Mouse (Mus musculus): ENCODE results near the gene Vasp. TPM values are rescaled to one million over a fixed set of nuclear protein-coding genes. Genes with fewer than 3 reads are reported as not detected.

Vasp gene
- polyA plus RNA-seq (2012; fragmentation: generic; extraction: Trizol) = 189 TPM

- Histone ChIP-seq H3K36me3 (ENCODE audit: control insufficient read depth, insufficient read depth) (peaks cover 9% of the 10 kb centered on the region), H3K27me3 (ENCODE audit: control insufficient read depth, insufficient read depth, insufficient read length) (no peaks in the 10 kb centered on the region), H3ac (ENCODE audit: control insufficient read depth, insufficient read length) (peak within 1 kb of the TSS; percentile 63), H3K79me2 (ENCODE audit: control insufficient read depth, insufficient read depth) (peaks cover 43% of the 10 kb centered on the region), H3K4me3 (peak within 1 kb of the TSS; percentile 96), H3K4me2 (ENCODE audit: low read depth) (peak within 1 kb of the TSS; percentile 75)
- TF ChIP-seq MYOD1 (IDR thresholded peaks at IDR 0.05; ENCODE audit: control insufficient read depth in 1 of 3, insufficient read length in 2 of 3, low read depth in 2 of 3) (peak in 1 of 3 experiments; percentile 11), POLR2AphosphoS2 (IDR thresholded peaks at IDR 0.05; ENCODE audit: insufficient read length, low read depth) (peak; percentile 93), CEBPB (IDR thresholded peaks at IDR 0.05; ENCODE audit: insufficient read depth, poor library complexity, severe bottlenecking) (no peak), E2F4 (IDR thresholded peaks at IDR 0.05; ENCODE audit: insufficient read depth) (peak; percentile 52), USF1 (IDR thresholded peaks at IDR 0.05; ENCODE audit: low read depth) (no peak), SRF (IDR thresholded peaks at IDR 0.05; ENCODE audit: control insufficient read depth, insufficient read length, low read depth) (no peak), MYOG (IDR thresholded peaks at IDR 0.05; ENCODE audit: control insufficient read depth in 1 of 3, insufficient read depth in 1 of 3, insufficient read length in 2 of 3, low read depth in 2 of 3) (no peak), POLR2A (IDR thresholded peaks at IDR 0.05; ENCODE audit: insufficient read length, low read depth) (peak; percentile 93)
Observed at GRCm38 (mm10) chr7:19271238-19272172, at the start of gene Vasp. TSS of gene Vasp (minus strand) at chr7:19271817.

GRCm38 (mm10) chr7:19320637-19321036, 49.0 kb upstream of the Vasp start:
- Histone ChIP-seq H3ac (ENCODE audit: control insufficient read depth, insufficient read length) (no peak overlapping the region), H3K4me3 (no peak overlapping the region), H3K4me2 (ENCODE audit: low read depth) (peak overlapping the region; percentile 89), H3K27me3 (ENCODE audit: control insufficient read depth, insufficient read depth, insufficient read length) (no peaks in the 10 kb centered on the region), H3K36me3 (ENCODE audit: control insufficient read depth, insufficient read depth) (no peaks in the 10 kb centered on the region), H3K79me2 (ENCODE audit: control insufficient read depth, insufficient read depth) (no peaks in the 10 kb centered on the region)
- TF ChIP-seq REST (IDR thresholded peaks at IDR 0.05; ENCODE audit: insufficient read depth, insufficient read length) (no peak), MAX (IDR thresholded peaks at IDR 0.05; ENCODE audit: low read depth) (no peak), E2F4 (IDR thresholded peaks at IDR 0.05; ENCODE audit: insufficient read depth) (no peak)

- H3K27me3 ChIP-seq (ENCODE audit: control insufficient read depth, insufficient read depth, insufficient read length) = no peaks in the 10 kb centered on the region
- no peaks in the 10 kb centered on the region for H3K36me3 ChIP-seq (ENCODE audit: control insufficient read depth, insufficient read depth)
- peak overlapping the region; percentile 89 for H3K4me2 ChIP-seq (ENCODE audit: low read depth)
- no peak overlapping the region for H3ac ChIP-seq (ENCODE audit: control insufficient read depth, insufficient read length)
- TF ChIP-seq TCF3 (IDR thresholded peaks at IDR 0.05; ENCODE audit: insufficient read length, low read depth) (no peak), REST (IDR thresholded peaks at IDR 0.05; ENCODE audit: insufficient read depth, insufficient read length) (no peak), CEBPB (IDR thresholded peaks at IDR 0.05; ENCODE audit: insufficient read depth, poor library complexity, severe bottlenecking) (no peak), MYOD1 (IDR thresholded peaks at IDR 0.05; ENCODE audit: control insufficient read depth in 1 of 3, insufficient read length in 2 of 3, low read depth in 2 of 3) (peak in 1 of 3 experiments; percentile 36), POLR2A (IDR thresholded peaks at IDR 0.05; ENCODE audit: insufficient read length, low read depth) (peak; percentile 67), TCF12 (IDR thresholded peaks at IDR 0.05; ENCODE audit: insufficient read depth, poor library complexity, severe bottlenecking) (no peak), POLR2AphosphoS2 (IDR thresholded peaks at IDR 0.05; ENCODE audit: insufficient read length, low read depth) (peak; percentile 64), USF1 (IDR thresholded peaks at IDR 0.05; ENCODE audit: low read depth) (no peak), MYOG (IDR thresholded peaks at IDR 0.05; ENCODE audit: control insufficient read depth in 1 of 3, insufficient read depth in 1 of 3, insufficient read length in 2 of 3, low read depth in 2 of 3) (no peak), E2F4 (IDR thresholded peaks at IDR 0.05; ENCODE audit: insufficient read depth) (no peak), MAX (IDR thresholded peaks at IDR 0.05; ENCODE audit: low read depth) (no peak), SRF (IDR thresholded peaks at IDR 0.05; ENCODE audit: control insufficient read depth, insufficient read length, low read depth) (no peak)
- H3K79me2 ChIP-seq (ENCODE audit: control insufficient read depth, insufficient read depth) = no peaks in the 10 kb centered on the region
- no peak overlapping the region for H3K4me3 ChIP-seq
Observed at GRCm38 (mm10) chr7:19319906-19320305, 48.3 kb upstream of the Vasp start.

- no peak overlapping the region for H3K4me3 ChIP-seq
- TF ChIP-seq POLR2AphosphoS2 (IDR thresholded peaks at IDR 0.05; ENCODE audit: insufficient read length, low read depth) = no peak
- no peak for TF ChIP-seq TCF12 (IDR thresholded peaks at IDR 0.05; ENCODE audit: insufficient read depth, poor library complexity, severe bottlenecking)
- TF ChIP-seq MYOD1 (IDR thresholded peaks at IDR 0.05; ENCODE audit: control insufficient read depth in 1 of 3, insufficient read length in 2 of 3, low read depth in 2 of 3) = no peak
- TF ChIP-seq MAX (IDR thresholded peaks at IDR 0.05; ENCODE audit: low read depth) = no peak
- no peak for TF ChIP-seq CEBPB (IDR thresholded peaks at IDR 0.05; ENCODE audit: insufficient read depth, poor library complexity, severe bottlenecking)
- no peak for TF ChIP-seq E2F4 (IDR thresholded peaks at IDR 0.05; ENCODE audit: insufficient read depth)
- TF ChIP-seq MYOG (IDR thresholded peaks at IDR 0.05; ENCODE audit: control insufficient read depth in 1 of 3, insufficient read depth in 1 of 3, insufficient read length in 2 of 3, low read depth in 2 of 3) = no peak
- H3K36me3 ChIP-seq (ENCODE audit: control insufficient read depth, insufficient read depth) = no peaks in the 10 kb centered on the region
- H3K4me2 ChIP-seq (ENCODE audit: low read depth) = peak overlapping the region; percentile 89
- no peak overlapping the region for H3ac ChIP-seq (ENCODE audit: control insufficient read depth, insufficient read length)
- no peaks in the 10 kb centered on the region for H3K27me3 ChIP-seq (ENCODE audit: control insufficient read depth, insufficient read depth, insufficient read length)
- H3K79me2 ChIP-seq (ENCODE audit: control insufficient read depth, insufficient read depth) = no peaks in the 10 kb centered on the region
Observed at GRCm38 (mm10) chr7:19319458-19319857, 47.8 kb upstream of the Vasp start.

GRCm38 (mm10) chr7:19318676-19319075, 47.1 kb upstream of the Vasp start:
- TF ChIP-seq E2F4 (IDR thresholded peaks at IDR 0.05; ENCODE audit: insufficient read depth) (no peak), POLR2A (IDR thresholded peaks at IDR 0.05; ENCODE audit: insufficient read length, low read depth) (no peak), TCF3 (IDR thresholded peaks at IDR 0.05; ENCODE audit: insufficient read length, low read depth) (no peak), POLR2AphosphoS2 (IDR thresholded peaks at IDR 0.05; ENCODE audit: insufficient read length, low read depth) (no peak)
- no peaks in the 10 kb centered on the region for H3K27me3 ChIP-seq (ENCODE audit: control insufficient read depth, insufficient read depth, insufficient read length)
- H3K79me2 ChIP-seq (ENCODE audit: control insufficient read depth, insufficient read depth) = no peaks in the 10 kb centered on the region

More at GRCm38 (mm10) chr7:19318676-19319075, 47.1 kb upstream of the Vasp start:
- no peak overlapping the region for H3K4me3 ChIP-seq
- H3K36me3 ChIP-seq (ENCODE audit: control insufficient read depth, insufficient read depth) = no peaks in the 10 kb centered on the region
- no peak overlapping the region for H3K4me2 ChIP-seq (ENCODE audit: low read depth)
- H3ac ChIP-seq (ENCODE audit: control insufficient read depth, insufficient read length) = no peak overlapping the region

All from myocyte (in vitro differentiated cells).